Comparison of ENCODE assay signal across 16 mouse cellular contexts in genomic region chr7:29426056-29426455, GRCm38 (mm10).
DNase-seq lines count a peak whose midpoint lies in the region; ATAC-seq and TF ChIP-seq lines count a peak whose summit lies in the region.
"Had no signal": no experiment of that assay in that cellular context is flagged by ENCODE, and none has a peak within 500 bp of the region (broad histone marks: within the 10 kb centered on the region; RNA-seq: fewer than 3 reads in every experiment).

No protein-coding gene starts in this region.

- ATAC-seq in embryonic facial prominence, embryonic 15.5 days (ENCODE audit: insufficient number of reproducible peaks, low FRiP score, low TSS enrichment, low read depth), result no peak
- no peak for ATAC-seq in kidney, postnatal 0 days (replicated peaks; ENCODE audit: low FRiP score, low read depth)
- no peak for ATAC-seq in stomach, embryonic 14.5 days (ENCODE audit: insufficient number of reproducible peaks, insufficient read depth, low FRiP score, low read depth)

- H3K9me3 ChIP-seq in embryonic facial prominence, embryonic 15.5 days (replicated peaks), result no peaks in the 10 kb centered on the region
- H3K9me3 ChIP-seq in embryonic facial prominence, embryonic 10.5 days, result no peaks in the 10 kb centered on the region
- no peaks in the 10 kb centered on the region for H3K9me3 ChIP-seq in kidney, postnatal 0 days (replicated peaks; ENCODE audit: low read length)
- no peaks in the 10 kb centered on the region for H3K9me3 ChIP-seq in stomach, embryonic 14.5 days (ENCODE audit: control insufficient read depth, low read depth, low read length)
- H3K9me3 ChIP-seq: embryonic facial prominence, embryonic 13.5 days; heart, embryonic 10.5 days; hindbrain, embryonic 15.5 days; limb, embryonic 15.5 days had no signal

- H3K36me3 ChIP-seq in embryonic facial prominence, embryonic 15.5 days, result no peaks in the 10 kb centered on the region
- H3K36me3 ChIP-seq in embryonic facial prominence, embryonic 10.5 days (replicated peaks), result no peaks in the 10 kb centered on the region
- no peaks in the 10 kb centered on the region for H3K36me3 ChIP-seq in kidney, postnatal 0 days (ENCODE audit: insufficient read depth, low read length)
- H3K36me3 ChIP-seq in stomach, embryonic 14.5 days (ENCODE audit: control insufficient read depth, insufficient read depth, low read length), result no peaks in the 10 kb centered on the region
- no peaks in the 10 kb centered on the region for H3K36me3 ChIP-seq in thymus, adult 2 months (ENCODE audit: control insufficient read depth, insufficient read depth, low read length)
- H3K36me3 ChIP-seq: heart, embryonic 10.5 days; hindbrain, embryonic 15.5 days; limb, embryonic 15.5 days had no signal

- DNase-seq in embryonic facial prominence, embryonic 10.5 days (ENCODE audit: low spot score), result no peak
- DNase-seq in kidney, postnatal 0 days (ENCODE audit: low spot score), result no peak
- DNase-seq in kidney, adult 11 months, result no peak
- DNase-seq in adrenal gland, postnatal 36 days, result peak; percentile 61 to 66
- DNase-seq in thymus, adult 2 months, result no peak
- DNase-seq: gastrocnemius, postnatal 36 days; heart, postnatal 10 days; layer of hippocampus, postnatal 36 days; midbrain, embryonic 14.5 days; retina, postnatal 1 day had no signal

- H3K4me2 ChIP-seq in embryonic facial prominence, embryonic 15.5 days (replicated peaks), result no peak overlapping the region
- H3K4me2 ChIP-seq in kidney, postnatal 0 days (ENCODE audit: low read length), result no peak overlapping the region
- H3K4me2 ChIP-seq in stomach, embryonic 14.5 days (replicated peaks; ENCODE audit: low read depth, low read length), result no peak overlapping the region
- H3K4me2 ChIP-seq: embryonic facial prominence, embryonic 13.5 days; hindbrain, embryonic 15.5 days; limb, embryonic 15.5 days had no signal

- H3K9ac ChIP-seq in embryonic facial prominence, embryonic 15.5 days, result no peak overlapping the region
- H3K9ac ChIP-seq in kidney, postnatal 0 days (ENCODE audit: low read depth, low read length), result no peak overlapping the region
- H3K9ac ChIP-seq in stomach, embryonic 14.5 days (replicated peaks; ENCODE audit: low read depth, low read length), result no peak overlapping the region
- H3K9ac ChIP-seq: embryonic facial prominence, embryonic 13.5 days; hindbrain, embryonic 15.5 days; limb, embryonic 15.5 days had no signal

- H3K27ac ChIP-seq in embryonic facial prominence, embryonic 15.5 days (replicated peaks), result peak overlapping the region; percentile 59; the same call in 1 of the 2 replicates
- H3K27ac ChIP-seq in embryonic facial prominence, embryonic 10.5 days (replicated peaks), result no peak overlapping the region
- H3K27ac ChIP-seq in kidney, postnatal 0 days, result no peak overlapping the region
- H3K27ac ChIP-seq in stomach, embryonic 14.5 days (ENCODE audit: low read length), result peak overlapping the region; percentile 7; the same call in 1 of the 2 replicates
- H3K27ac ChIP-seq in thymus, adult 2 months (ENCODE audit: control insufficient read depth, insufficient read depth, low read length), result no peak overlapping the region
- H3K27ac ChIP-seq: heart, embryonic 10.5 days; hindbrain, embryonic 15.5 days had no signal

- TF ChIP-seq POLR2A in thymus, adult 2 months (IDR thresholded peaks at IDR 0.05; ENCODE audit: control insufficient read depth, extremely low read depth, insufficient read depth, low read length, poor library complexity), result no peak

- H3K4me1 ChIP-seq in embryonic facial prominence, embryonic 15.5 days, result peaks cover 44% of the 10 kb centered on the region
- peaks cover 39% of the 10 kb centered on the region for H3K4me1 ChIP-seq in embryonic facial prominence, embryonic 10.5 days
- H3K4me1 ChIP-seq in kidney, postnatal 0 days (replicated peaks; ENCODE audit: insufficient read depth, low read length), result peaks cover 10% of the 10 kb centered on the region
- peaks cover 32% of the 10 kb centered on the region for H3K4me1 ChIP-seq in stomach, embryonic 14.5 days (ENCODE audit: control insufficient read depth, insufficient read depth, low read length)
- H3K4me1 ChIP-seq in thymus, adult 2 months (replicated peaks; ENCODE audit: control insufficient read depth, insufficient read depth, low read length), result peaks cover 19% of the 10 kb centered on the region

- H3K27me3 ChIP-seq in embryonic facial prominence, embryonic 15.5 days, result no peaks in the 10 kb centered on the region
- no peaks in the 10 kb centered on the region for H3K27me3 ChIP-seq in embryonic facial prominence, embryonic 10.5 days (replicated peaks; ENCODE audit: low read depth, poor library complexity, severe bottlenecking)
- no peaks in the 10 kb centered on the region for H3K27me3 ChIP-seq in kidney, postnatal 0 days (ENCODE audit: insufficient read depth, low read length)
- no peaks in the 10 kb centered on the region for H3K27me3 ChIP-seq in stomach, embryonic 14.5 days (ENCODE audit: control insufficient read depth, insufficient read depth, low read length)
- no peaks in the 10 kb centered on the region for H3K27me3 ChIP-seq in thymus, adult 2 months (ENCODE audit: control insufficient read depth, insufficient read depth, low read length)
- H3K27me3 ChIP-seq: embryonic facial prominence, embryonic 13.5 days; hindbrain, embryonic 15.5 days; limb, embryonic 15.5 days had no signal

- H3K4me3 ChIP-seq in embryonic facial prominence, embryonic 15.5 days (replicated peaks), result no peak overlapping the region
- H3K4me3 ChIP-seq in embryonic facial prominence, embryonic 10.5 days, result no peak overlapping the region
- no peak overlapping the region for H3K4me3 ChIP-seq in kidney, postnatal 0 days (replicated peaks; ENCODE audit: low read depth, low read length)
- H3K4me3 ChIP-seq in stomach, embryonic 14.5 days (ENCODE audit: low read depth, low read length), result no peak overlapping the region
- no peak overlapping the region for H3K4me3 ChIP-seq in thymus, adult 2 months (ENCODE audit: control insufficient read depth, insufficient read depth, low read length)
- H3K4me3 ChIP-seq: embryonic facial prominence, embryonic 13.5 days; heart, embryonic 10.5 days; hindbrain, embryonic 15.5 days; limb, embryonic 15.5 days had no signal

- WGBS in embryonic facial prominence, embryonic 15.5 days, result 78% methylated on average over 8 of the region's 8 CpGs
- 84% methylated on average over 8 of the region's 8 CpGs for WGBS in embryonic facial prominence, embryonic 10.5 days
- 66% methylated on average over 8 of the region's 8 CpGs for WGBS in kidney, postnatal 0 days
- 85% methylated on average over 8 of the region's 8 CpGs for WGBS in stomach, embryonic 14.5 days
- 94% methylated on average over 8 of the region's 8 CpGs for WGBS in thymus, adult 2 months

- peak; percentile 29; the same call in 1 of the 2 replicates for TF ChIP-seq CTCF in kidney, postnatal 0 days (IDR thresholded peaks at IDR 0.05; ENCODE audit: low read depth)
- no peak for TF ChIP-seq CTCF in thymus, adult 2 months (IDR thresholded peaks at IDR 0.05; ENCODE audit: borderline replicate concordance, control insufficient read depth, extremely low read depth, insufficient read depth, low read length, poor library complexity)

Comparison
In these comparisons a context has a peak if more than half of its experiments do, and no peak if none do; other contexts are left out.
1. H3K27ac ChIP-seq: peak in embryonic facial prominence, embryonic 15.5 days (single experiment) and stomach, embryonic 14.5 days (single experiment); none in embryonic facial prominence, embryonic 10.5 days (single experiment), kidney, postnatal 0 days (single experiment) and thymus, adult 2 months (single experiment).
2. DNase-seq: peak in adrenal gland, postnatal 36 days (2 of 2); none in embryonic facial prominence, embryonic 10.5 days (single experiment), kidney, postnatal 0 days (single experiment), kidney, adult 11 months (single experiment) and thymus, adult 2 months (single experiment).